Mouse (Mus musculus) gastrocnemius, adult 8-10 months (tissue): ENCODE results near the gene Tex33. TPM values are rescaled to one million over a fixed set of nuclear protein-coding genes. Genes with fewer than 3 reads are reported as not detected.

Source experiments
- microRNA-seq: library from miRNA; unstranded; fragments of <30 nt; microRNA quantifications from one replicate; pipeline ENCODE4 v1.2.0, GENCODE M21; 2022
- total RNA-seq, 4 experiments: library from RNA; stranded (reverse); gene quantifications; 2 replicates each; pipeline ENCODE4 v1.2.4; 2022

The Tex33 gene
- total RNA-seq, 4 experiments from 2014 or later, result not detected

Small RNAs within 50 kb of the gene (microRNA-seq; reads per million reads assigned to microRNA genes)
- gene Mir7676-2, result not detected

Other genes starting within 250 kb of the Tex33 start
- gene Ift27, start 221.8 kb downstream of the Tex33 start, total RNA-seq, result 10 to 100 TPM in 3 of 4 experiments, 1 to 10 TPM in 1; 9.0 to 16.1 (median 12.5) TPM
- gene Pvalb, start 189.5 kb downstream of the Tex33 start, total RNA-seq, result over 10,000 TPM; 12,380 to 17,080 (median 15,669) TPM
- under 1 TPM in 3 of 4 experiments, not detected in 1; 0.24 to 0.94 (median 0.74) TPM for gene Ncf4, start 151.1 kb downstream of the Tex33 start, total RNA-seq
- under 1 TPM; 0.39 to 0.56 (median 0.43) TPM for gene Csf2rb2, start 90.2 kb downstream of the Tex33 start, total RNA-seq
- under 1 TPM; 0.41 to 0.99 (median 0.81) TPM for gene Csf2rb, start 70.2 kb downstream of the Tex33 start, total RNA-seq
- 10 to 100 TPM; 19.1 to 25.8 (median 22.3) TPM for gene Tst, start 10.0 kb upstream of the Tex33 start, total RNA-seq
- gene Mpst, start 10.5 kb upstream of the Tex33 start, total RNA-seq, result 10 to 100 TPM; 58.9 to 65.3 (median 59.7) TPM
- 10 to 100 TPM in 1 of 4 experiments, 1 to 10 TPM in 3; 5.9 to 10.3 (median 8.2) TPM for gene Kctd17, start 32.7 kb upstream of the Tex33 start, total RNA-seq
- under 1 TPM in 1 of 4 experiments, not detected in 3; 0.11 TPM for gene Tmprss6, start 72.7 kb upstream of the Tex33 start, total RNA-seq
- not detected for gene Il2rb, start 99.4 kb upstream of the Tex33 start, total RNA-seq
- gene C1qtnf6, start 135.5 kb upstream of the Tex33 start, total RNA-seq, result 1 to 10 TPM in 3 of 4 experiments, under 1 TPM in 1; 0.82 to 2.9 (median 1.6) TPM
- gene Sstr3, start 148.8 kb upstream of the Tex33 start, total RNA-seq, result not detected
- gene Rac2, start 176.9 kb upstream of the Tex33 start, total RNA-seq, result 1 to 10 TPM in 2 of 4 experiments, not detected in 2; 1.1 to 1.3 TPM
- 1 to 10 TPM in 2 of 4 experiments, under 1 TPM in 2; 0.80 to 1.9 (median 1.1) TPM for gene Cyth4, start 201.1 kb upstream of the Tex33 start, total RNA-seq